Mouse (Mus musculus): ENCODE results near the gene Gm42791.

DNA sequence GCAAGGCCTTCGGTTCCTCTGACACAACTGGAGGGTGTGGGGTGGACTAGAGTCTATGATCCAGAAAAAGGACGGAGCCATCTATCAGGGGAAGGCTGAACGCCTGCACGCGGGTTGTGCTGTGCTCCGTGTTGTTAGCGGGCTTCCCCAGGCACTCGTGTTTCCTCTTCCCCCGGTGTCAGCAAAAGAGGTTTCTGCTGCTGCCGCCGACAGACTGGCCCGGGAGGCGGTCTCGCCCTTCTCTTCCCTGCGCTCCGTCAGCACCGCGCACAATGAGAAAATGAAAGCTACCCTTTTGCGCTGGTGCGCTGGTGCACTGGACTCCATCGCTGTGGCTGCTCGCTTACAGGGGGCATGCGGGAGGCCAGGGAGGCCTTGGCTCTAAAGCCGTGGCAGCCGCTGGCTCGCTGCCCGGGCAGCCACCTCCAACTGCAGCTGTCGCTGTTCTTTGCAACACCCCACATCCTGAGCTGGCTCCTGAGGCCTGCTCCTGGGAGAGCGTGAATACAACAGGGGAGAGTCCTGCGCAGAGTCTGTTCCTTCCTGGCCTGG, 36.3 kb upstream of the Gm42791 start:
- TF ChIP-seq TAL1 (IDR thresholded peaks at IDR 0.05; ENCODE audit: low read length) = no peak
- no peak for TF ChIP-seq GATA1 (IDR thresholded peaks at IDR 0.05; ENCODE audit: low read length)

Data from erythroblast, embryonic 14.5 days (primary cell).